Mouse (Mus musculus): Measurements from ENCODE around the gene Prrt2. TPM values are rescaled to one million over a fixed set of nuclear protein-coding genes. Genes with fewer than 3 reads are reported as not detected.

The Prrt2 gene
- total and polyA plus RNA-seq, 3 experiments: 0.12 to 1.4 TPM; not detected in 1

GRCm38 (mm10) chr7:127016481-127016485 is 4.7 kb downstream of the Prrt2 start, which contains the start of gene Pagr1b:
Gene Pagr1b (minus strand): TSS chr7:127016484.
- DNase-seq (ENCODE audit: low read depth, low spot score): no peak
- Histone ChIP-seq H3K36me3 (ENCODE audit: control insufficient read depth in 1 of 2, insufficient read depth in 2 of 2, low read length in 2 of 2) (peaks cover 0 to 10% of the 10 kb centered on the region in 2 experiments; a peak in 2 of 4 replicates), H3K27me3 (ENCODE audit: control insufficient read depth in 1 of 2, insufficient read depth in 2 of 2, low read length in 2 of 2) (no peaks in the 10 kb centered on the region), H3K4me1 (ENCODE audit: control insufficient read depth in 1 of 2, insufficient read depth in 2 of 2, low read length in 2 of 2) (peaks cover 0 to 10% of the 10 kb centered on the region in 2 experiments; a peak in 3 of 4 replicates), H3K4me3 (ENCODE audit: control insufficient read depth in 1 of 2, insufficient read depth in 1 of 2, low read depth in 2 of 2, low read length in 2 of 2) (peak within 1 kb of the TSS; percentile 68 to 99), H3K9ac (ENCODE audit: control insufficient read depth, low read depth, low read length, poor library complexity, severe bottlenecking) (peak within 1 kb of the TSS; percentile 99), H3K9me3 (replicated peaks; ENCODE audit: insufficient read depth, low read length) (no peaks in the 10 kb centered on the region), H3K27ac (ENCODE audit: control insufficient read depth, low read depth, low read length) (peak within 1 kb of the TSS; percentile 96), H3K79me2 (ENCODE audit: control insufficient read depth, insufficient read depth, low read length, poor library complexity) (peaks cover 36% of the 10 kb centered on the region)
- TF ChIP-seq NRF1 (IDR thresholded peaks at IDR 0.05; ENCODE audit: insufficient read depth, low read depth, low read length, poor library complexity, severe bottlenecking) (no peak), TCF12 (IDR thresholded peaks at IDR 0.05; ENCODE audit: low read depth, low read length) (no peak), E2F4 (IDR thresholded peaks at IDR 0.05; ENCODE audit: borderline replicate concordance, low read depth, low read length) (no peak), USF1 (IDR thresholded peaks at IDR 0.05; ENCODE audit: low read depth, low read length) (no peak), TAL1 (IDR thresholded peaks at IDR 0.05; ENCODE audit: low read length) (no peak), TBP (IDR thresholded peaks at IDR 0.05; ENCODE audit: low read depth, low read length) (no peak), CHD2 (IDR thresholded peaks at IDR 0.05; ENCODE audit: low read length) (no peak), EP300 (IDR thresholded peaks at IDR 0.05; ENCODE audit: low read depth in 1 of 2, low read length in 2 of 2) (no peak), BHLHE40 (IDR thresholded peaks at IDR 0.05; ENCODE audit: borderline replicate concordance, low read depth, low read length) (no peak), ZMIZ1 (IDR thresholded peaks at IDR 0.05; ENCODE audit: low read depth, low read length) (no peak), MEF2A (IDR thresholded peaks at IDR 0.05; ENCODE audit: extremely low read depth, insufficient replicate concordance, low read depth, low read length, poor library complexity, severe bottlenecking) (no peak), CHD1 (IDR thresholded peaks at IDR 0.05; ENCODE audit: low read depth, low read length) (no peak), SMC3 (IDR thresholded peaks at IDR 0.05; ENCODE audit: low read depth, low read length) (no peak), NELFE (IDR thresholded peaks at IDR 0.05; ENCODE audit: low read depth, low read length) (no peak), ETS1 (IDR thresholded peaks at IDR 0.05; ENCODE audit: low read depth, low read length) (no peak)

DNA sequence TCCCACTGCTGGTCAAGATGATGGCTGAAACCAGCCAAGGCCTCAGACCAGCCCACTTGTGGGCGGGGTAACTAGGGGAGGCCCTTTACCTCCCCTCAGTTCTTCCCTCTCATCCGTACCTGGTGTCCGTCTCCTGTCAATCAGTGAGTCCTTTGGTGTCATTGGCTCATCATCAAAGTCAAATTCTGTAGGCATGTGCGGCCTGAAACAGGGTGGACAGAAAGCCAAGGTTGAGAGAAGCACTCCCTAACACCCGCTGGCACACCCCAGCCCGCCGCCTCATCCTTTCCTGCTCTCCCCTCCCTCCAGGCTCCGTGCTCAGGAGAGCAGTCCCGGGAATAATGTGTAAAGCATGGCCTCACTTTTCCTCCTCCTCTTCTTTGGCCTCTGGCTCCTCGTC is 4.9 kb downstream of the Prrt2 start:
- H3K4me1 ChIP-seq (ENCODE audit: control insufficient read depth in 1 of 2, insufficient read depth in 2 of 2, low read length in 2 of 2): peaks cover 0 to 12% of the 10 kb centered on the region in 2 experiments; a peak in 3 of 4 replicates
- peaks cover 0 to 10% of the 10 kb centered on the region in 2 experiments; a peak in 2 of 4 replicates for H3K36me3 ChIP-seq (ENCODE audit: control insufficient read depth in 1 of 2, insufficient read depth in 2 of 2, low read length in 2 of 2)
- H3K9ac ChIP-seq (ENCODE audit: control insufficient read depth, low read depth, low read length, poor library complexity, severe bottlenecking): peak overlapping the region; percentile 99
- DNase-seq (ENCODE audit: low read depth, low spot score): peak; percentile 67
- no peaks in the 10 kb centered on the region for H3K27me3 ChIP-seq (ENCODE audit: control insufficient read depth in 1 of 2, insufficient read depth in 2 of 2, low read length in 2 of 2)
- TF ChIP-seq ZC3H11A (IDR thresholded peaks at IDR 0.05; ENCODE audit: low read depth, low read length): no peak
- no peak for TF ChIP-seq ZNF384 (IDR thresholded peaks at IDR 0.05; ENCODE audit: low read depth, low read length)
- no peak for TF ChIP-seq CHD1 (IDR thresholded peaks at IDR 0.05; ENCODE audit: low read depth, low read length)
- no peak for TF ChIP-seq ELF1 (IDR thresholded peaks at IDR 0.05; ENCODE audit: low read depth, low read length)
- TF ChIP-seq MXI1 (IDR thresholded peaks at IDR 0.05; ENCODE audit: low read depth, low read length): no peak
- no peak for TF ChIP-seq GABPA (IDR thresholded peaks at IDR 0.05; ENCODE audit: low read depth, low read length)
- TF ChIP-seq NELFE (IDR thresholded peaks at IDR 0.05; ENCODE audit: low read depth, low read length): no peak; the same call in 1 of the 2 replicates
- no peak for TF ChIP-seq HCFC1 (IDR thresholded peaks at IDR 0.05; ENCODE audit: low read depth, low read length)
- TF ChIP-seq MYC (IDR thresholded peaks at IDR 0.05; ENCODE audit: low read depth, low read length): 0 out of 2 replicates have a peak, but pooled peaks have one; percentile 42
- TF ChIP-seq RAD21 (IDR thresholded peaks at IDR 0.05; ENCODE audit: low read depth, low read length): no peak
- TF ChIP-seq POLR2AphosphoS2 (IDR thresholded peaks at IDR 0.05; ENCODE audit: low read length): no peak
- TF ChIP-seq UBTF (IDR thresholded peaks at IDR 0.05; ENCODE audit: borderline replicate concordance, insufficient read depth, low read depth, low read length): no peak
- TF ChIP-seq TBP (IDR thresholded peaks at IDR 0.05; ENCODE audit: low read depth, low read length): peak; percentile 52
- H3K4me3 ChIP-seq (ENCODE audit: control insufficient read depth in 1 of 2, insufficient read depth in 1 of 2, low read depth in 2 of 2, low read length in 2 of 2): peak overlapping the region; percentile 68 to 99
- H3K79me2 ChIP-seq (ENCODE audit: control insufficient read depth, insufficient read depth, low read length, poor library complexity): peaks cover 36% of the 10 kb centered on the region
- peak overlapping the region; percentile 96 for H3K27ac ChIP-seq (ENCODE audit: control insufficient read depth, low read depth, low read length)
- no peaks in the 10 kb centered on the region for H3K9me3 ChIP-seq (replicated peaks; ENCODE audit: insufficient read depth, low read length)

Measured in MEL (cell line).